Mouse (Mus musculus) spleen, adult 2 months (tissue): ENCODE data around the gene Snta1. TPM values are rescaled to one million over a fixed set of nuclear protein-coding genes. Genes with fewer than 3 reads are reported as not detected.

ENCODE experiments used
- DNase-seq, 2 experiments: peaks; one replicate each; pipeline versions ENCODE4 v3.0.0 to v3.0.0-alpha.2; 2012 to 2021; ENCODE audit warnings: low spot score in 2 of 2, low read depth in 1 of 2
- H3K27ac ChIP-seq: fragments of 200-500 bp; 2 replicates; pipeline ENCODE4 v1.5.1; 2012; ENCODE audit warnings: low read length, inconsistent platforms; ENCODE audit not compliant: insufficient read depth
- H3K27me3 ChIP-seq: fragments of 200-500 bp; 2 replicates; pipeline ENCODE4 v1.6.1; 2012; ENCODE audit warnings: mild to moderate bottlenecking, moderate library complexity, low read length, inconsistent platforms; ENCODE audit not compliant: control insufficient read depth, insufficient read depth
- H3K36me3 ChIP-seq: fragments of 200-500 bp; 2 replicates; pipeline ENCODE4 v1.6.1; 2012; ENCODE audit warnings: mild to moderate bottlenecking, low read length, inconsistent platforms; ENCODE audit not compliant: control insufficient read depth, insufficient read depth
- H3K4me1 ChIP-seq: fragments of 200-500 bp; 2 replicates; pipeline ENCODE4 v1.6.1; 2011; ENCODE audit warnings: inconsistent platforms; ENCODE audit not compliant: control insufficient read depth, insufficient read depth, insufficient read length
- H3K4me3 ChIP-seq: fragments of 200-500 bp; 2 replicates; pipeline ENCODE4 v1.5.1; 2011; ENCODE audit warnings: mild to moderate bottlenecking, inconsistent platforms; ENCODE audit not compliant: insufficient read depth, insufficient read length; ENCODE audit errors: extremely low read depth
- CTCF ChIP-seq: fragments of 200-500 bp; IDR thresholded peaks from 2 replicates; pipeline ENCODE4 v1.5.1; 2011; ENCODE audit warnings: mild to moderate bottlenecking, inconsistent platforms; ENCODE audit not compliant: insufficient read depth, insufficient read length, insufficient replicate concordance; ENCODE audit errors: extremely low read depth
- POLR2A ChIP-seq: fragments of 200-500 bp; IDR thresholded peaks from 2 replicates; pipeline ENCODE4 v1.6.1; 2011; ENCODE audit warnings: low read depth, low read length, inconsistent platforms
- WGBS: fragments of 180-500 bp; shearing (Covaris S2); methylation state at CpG from one replicate; pipeline ENCODE4 v1.1.7; 2018; 5-methylcytosine and 5-hydroxymethylcytosine counted together
- polyA plus RNA-seq: library from polyadenylated mRNA; depleted of rRNA; stranded (reverse); fragments of >200 nt; gene quantifications from 2 replicates; pipeline ENCODE4 v1.2.3, GENCODE M21; 2012

Gene Snta1
- polyA plus RNA-seq, 1 experiment: 12.1 TPM

DNA sequence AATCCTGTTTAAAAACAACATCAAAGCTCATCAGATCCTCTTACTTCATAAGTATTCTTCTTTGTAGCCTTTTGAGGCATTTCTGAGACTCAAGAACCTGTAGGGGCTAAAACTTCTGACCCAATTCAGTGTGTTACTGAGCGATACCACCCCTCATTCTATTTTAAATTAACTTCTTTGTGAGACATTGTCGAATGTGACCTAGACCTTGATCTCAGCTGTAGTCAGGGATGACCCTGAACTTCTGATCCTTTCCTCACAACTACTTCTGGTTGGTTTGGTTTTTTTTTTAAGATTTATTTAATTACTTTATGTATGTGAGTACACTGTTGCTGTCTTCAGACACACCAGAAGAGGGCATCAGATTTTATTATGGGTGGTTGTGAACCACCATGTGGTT lies 15.6 kb upstream of the Snta1 start:
- no peak for DNase-seq
- H3K27me3 ChIP-seq: no peaks in the 10 kb centered on the region
- H3K36me3 ChIP-seq: no peaks in the 10 kb centered on the region
- no peaks in the 10 kb centered on the region for H3K4me1 ChIP-seq
- TF ChIP-seq POLR2A (no peak), CTCF (no peak)
- WGBS: 93% methylated on average over 2 of the region's 2 CpGs
- no peak overlapping the region for H3K4me3 ChIP-seq
- H3K27ac ChIP-seq: no peak overlapping the region

DNA sequence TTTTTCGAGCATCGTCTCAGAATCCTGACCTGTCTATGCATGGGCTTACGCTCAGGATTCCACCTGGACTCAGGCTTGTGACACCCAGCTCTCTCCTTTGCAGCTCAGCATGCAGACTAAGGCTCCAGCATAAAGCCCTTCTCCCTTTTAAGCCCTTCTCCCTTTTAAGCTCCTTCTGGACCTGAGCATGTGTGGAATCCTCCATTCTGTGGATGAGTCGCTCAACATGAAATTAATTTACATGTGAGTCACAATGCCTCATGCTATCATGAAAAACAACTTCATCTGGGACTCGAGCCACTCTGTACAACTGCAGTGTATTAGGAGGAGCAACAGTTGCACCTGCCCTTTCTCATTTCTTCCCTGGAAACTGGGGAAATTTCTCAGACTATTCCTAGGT lies 14.3 kb upstream of the Snta1 start:
- no peak overlapping the region for H3K4me3 ChIP-seq
- no peaks in the 10 kb centered on the region for H3K36me3 ChIP-seq
- WGBS: 80% methylated on average over 5 of the region's 5 CpGs
- no peak overlapping the region for H3K27ac ChIP-seq
- no peaks in the 10 kb centered on the region for H3K4me1 ChIP-seq
- no peak for TF ChIP-seq CTCF
- no peak for TF ChIP-seq POLR2A
- no peak for DNase-seq
- no peaks in the 10 kb centered on the region for H3K27me3 ChIP-seq

DNA sequence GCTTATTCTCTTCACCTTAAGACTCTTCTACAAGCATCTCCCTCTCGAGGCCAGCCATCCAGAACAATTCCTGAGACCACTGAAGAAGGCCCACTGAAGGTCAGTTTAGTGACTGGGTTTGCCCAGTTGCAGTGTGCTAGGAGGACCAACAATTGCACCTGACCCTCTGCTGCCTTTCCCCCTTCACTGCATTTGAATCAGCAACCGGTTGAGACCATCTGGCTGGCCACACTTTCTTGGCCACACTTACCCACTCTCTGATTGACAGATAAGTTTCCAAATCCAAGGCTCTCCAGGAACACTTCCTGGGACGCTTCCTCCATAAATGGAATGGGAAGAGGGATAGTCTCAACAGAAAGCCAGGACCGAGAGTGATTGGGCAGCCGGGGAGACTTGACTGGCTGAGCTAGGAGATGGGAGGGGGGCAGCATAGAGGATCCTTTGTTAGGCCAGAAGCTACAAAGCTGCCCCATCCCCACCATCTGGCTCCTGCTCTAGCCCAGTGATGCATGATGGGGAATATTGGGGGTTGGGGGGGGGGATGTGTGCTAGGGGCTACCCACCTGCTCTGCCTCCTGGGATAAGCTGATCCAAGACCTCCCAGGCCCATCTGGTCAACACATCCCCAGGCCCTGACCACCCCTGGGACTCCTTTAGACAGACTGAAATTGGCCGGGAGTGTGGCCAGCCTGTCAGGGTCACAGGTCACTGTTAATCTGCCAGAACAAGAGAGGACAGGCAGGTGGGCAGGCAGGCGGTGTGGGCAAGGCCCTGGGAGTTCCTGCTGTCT lies 13.2 kb upstream of the Snta1 start:
- H3K4me1 ChIP-seq: no peaks in the 10 kb centered on the region
- no peak overlapping the region for H3K27ac ChIP-seq
- no peaks in the 10 kb centered on the region for H3K27me3 ChIP-seq
- H3K36me3 ChIP-seq: no peaks in the 10 kb centered on the region
- 88% methylated on average over 7 of the region's 7 CpGs for WGBS
- TF ChIP-seq CTCF (no peak), POLR2A (no peak)
- no peak for DNase-seq
- no peak overlapping the region for H3K4me3 ChIP-seq

DNA sequence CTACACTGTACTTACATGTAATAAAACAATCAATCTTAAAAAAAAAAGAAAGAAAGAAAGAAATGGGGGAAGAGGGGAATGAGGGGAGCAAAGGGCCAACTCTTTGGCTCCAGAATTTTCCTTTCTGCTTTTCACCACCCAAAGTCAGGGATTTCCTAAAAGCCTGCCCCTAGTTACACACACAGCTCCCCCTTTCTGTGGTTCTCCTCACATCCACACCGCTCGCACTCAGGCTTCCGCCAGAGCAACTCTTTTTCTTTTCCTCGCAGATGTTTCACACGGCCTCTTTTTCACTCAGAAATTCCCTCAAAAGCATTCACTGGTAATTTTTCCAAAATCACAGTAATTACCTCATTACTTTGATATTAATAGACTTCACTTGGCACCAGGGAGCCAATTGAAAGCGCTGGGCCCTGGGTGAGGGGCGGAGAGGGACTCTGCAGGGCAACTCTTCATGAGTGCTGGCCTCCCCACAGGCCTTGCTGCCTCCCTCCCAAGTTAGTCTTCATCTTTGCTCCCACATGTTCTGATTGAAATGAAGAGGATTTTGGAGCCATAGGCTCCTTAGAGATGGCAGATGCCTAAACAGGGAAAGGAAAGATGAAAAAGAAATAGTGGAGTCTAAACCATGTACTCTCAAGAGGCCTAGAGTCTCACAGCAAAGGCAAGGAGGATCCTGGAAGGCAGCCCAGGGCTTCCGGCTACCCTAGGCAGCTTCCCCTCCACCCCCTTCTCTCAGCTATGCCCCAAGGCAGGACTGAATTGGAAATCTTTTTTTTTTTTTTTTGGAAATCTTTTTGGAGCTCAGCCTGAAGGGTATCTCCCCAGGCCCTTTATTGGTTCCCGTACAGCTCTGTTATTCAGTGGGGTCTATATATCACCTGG lies 12.0 kb upstream of the Snta1 start:
- Histone ChIP-seq H3K36me3 (no peaks in the 10 kb centered on the region), H3K4me3 (no peak overlapping the region), H3K27me3 (no peaks in the 10 kb centered on the region), H3K4me1 (no peaks in the 10 kb centered on the region), H3K27ac (no peak overlapping the region)
- WGBS: 90% methylated on average over 9 of the region's 9 CpGs
- no peak for DNase-seq
- TF ChIP-seq POLR2A (no peak), CTCF (no peak)

DNA sequence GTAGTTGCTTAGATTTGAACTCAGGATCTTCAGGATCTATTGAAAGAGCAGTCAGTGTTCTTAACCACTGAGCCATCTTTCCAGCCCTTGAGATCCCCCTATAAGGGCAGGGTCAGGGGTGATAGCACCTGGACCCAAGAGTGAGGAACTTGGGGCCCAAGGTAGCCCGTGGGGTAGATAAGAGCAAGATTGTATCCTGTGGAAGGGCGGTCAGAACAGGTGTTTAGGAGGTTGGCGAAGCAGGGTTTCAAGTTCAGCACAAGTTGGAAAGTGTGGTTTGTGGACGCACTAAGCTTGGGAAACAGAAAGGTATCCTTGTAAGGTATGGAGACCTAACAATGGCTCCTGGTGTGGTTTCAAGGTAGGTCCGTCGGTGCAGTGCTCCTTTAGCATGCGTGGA lies 10.1 kb upstream of the Snta1 start:
- 93% methylated on average over 7 of the region's 7 CpGs for WGBS
- Histone ChIP-seq H3K36me3 (no peaks in the 10 kb centered on the region), H3K4me1 (no peaks in the 10 kb centered on the region), H3K27me3 (no peaks in the 10 kb centered on the region), H3K27ac (no peak overlapping the region), H3K4me3 (no peak overlapping the region)
- no peak for DNase-seq
- TF ChIP-seq POLR2A: no peak
- no peak for TF ChIP-seq CTCF

DNA sequence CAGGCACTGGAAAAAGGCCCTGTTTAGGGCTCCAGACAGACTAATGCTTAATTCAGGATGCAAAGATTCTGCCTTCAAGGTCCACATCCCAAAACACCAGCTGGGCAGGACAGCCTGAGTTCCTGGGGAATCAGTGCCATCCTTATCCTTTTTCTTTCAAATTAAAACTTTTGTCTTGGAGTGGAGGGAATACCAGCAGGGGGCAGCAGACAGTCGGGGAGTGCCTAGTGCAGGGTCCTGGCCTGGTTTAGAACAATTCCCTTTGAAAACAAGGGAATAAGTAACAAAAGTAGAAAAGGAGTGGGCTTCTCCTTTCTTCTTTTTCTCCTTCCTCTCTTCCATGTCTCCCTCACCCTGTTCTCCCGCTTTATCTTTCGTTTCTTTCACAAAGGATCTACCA lies 9.2 kb upstream of the Snta1 start:
- WGBS: 48% methylated on average over 3 of the region's 3 CpGs
- DNase-seq: peak in 1 of 2 experiments; percentile 62
- TF ChIP-seq CTCF (peak; percentile 65; the same call in 1 of the 2 replicates), POLR2A (no peak)
- no peaks in the 10 kb centered on the region for H3K4me1 ChIP-seq
- H3K27ac ChIP-seq: no peak overlapping the region
- H3K27me3 ChIP-seq: no peaks in the 10 kb centered on the region
- H3K4me3 ChIP-seq: no peak overlapping the region
- no peaks in the 10 kb centered on the region for H3K36me3 ChIP-seq

DNA sequence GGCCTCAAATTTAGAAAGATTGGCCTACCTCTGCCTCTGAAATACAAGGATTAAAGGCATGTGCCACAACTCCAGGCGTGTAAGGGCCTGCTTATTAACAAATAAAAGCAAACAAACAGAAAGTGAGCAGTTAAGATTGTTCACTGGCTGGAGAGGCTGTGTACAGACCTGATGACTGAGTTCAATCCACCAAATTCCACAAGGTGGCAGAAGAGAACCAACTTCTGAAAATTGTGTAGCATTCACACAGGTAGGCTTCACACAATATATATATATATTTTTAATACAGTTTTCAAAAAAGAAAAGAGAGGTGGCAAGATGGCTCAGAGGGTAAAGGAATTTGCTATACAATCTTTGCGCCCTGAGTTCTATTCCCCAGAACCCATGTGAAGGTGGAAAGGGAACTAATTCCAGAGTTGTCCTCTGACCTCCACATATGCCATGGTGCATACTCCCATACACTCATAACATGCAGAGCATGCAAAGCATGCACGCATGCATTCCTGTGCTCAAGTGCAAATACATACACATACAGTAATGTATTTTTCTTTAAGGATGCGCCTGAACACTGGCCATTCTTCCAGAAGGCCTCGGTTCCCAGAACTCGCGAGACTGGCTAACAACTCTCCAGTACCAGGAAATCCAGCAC lies 4.2 kb upstream of the Snta1 start:
- WGBS: 69% methylated on average over 7 of the region's 7 CpGs
- TF ChIP-seq CTCF (no peak), POLR2A (no peak)
- peak in 1 of 2 experiments; percentile 19 for DNase-seq

More for the DNA sequence above, 4.2 kb upstream of the Snta1 start:
- Histone ChIP-seq H3K36me3 (no peaks in the 10 kb centered on the region), H3K4me3 (no peak overlapping the region), H3K27ac (no peak overlapping the region), H3K27me3 (peaks cover 7% of the 10 kb centered on the region; the same call in 1 of the 2 replicates), H3K4me1 (no peaks in the 10 kb centered on the region)
